Mouse (Mus musculus): ENCODE data around the gene Sf3a3. TPM values are rescaled to one million over a fixed set of nuclear protein-coding genes. Genes with fewer than 3 reads are reported as not detected.

The Sf3a3 gene
- total RNA-seq, 2 experiments from 2014 or later: 26.2 to 32.5 TPM

DNA sequence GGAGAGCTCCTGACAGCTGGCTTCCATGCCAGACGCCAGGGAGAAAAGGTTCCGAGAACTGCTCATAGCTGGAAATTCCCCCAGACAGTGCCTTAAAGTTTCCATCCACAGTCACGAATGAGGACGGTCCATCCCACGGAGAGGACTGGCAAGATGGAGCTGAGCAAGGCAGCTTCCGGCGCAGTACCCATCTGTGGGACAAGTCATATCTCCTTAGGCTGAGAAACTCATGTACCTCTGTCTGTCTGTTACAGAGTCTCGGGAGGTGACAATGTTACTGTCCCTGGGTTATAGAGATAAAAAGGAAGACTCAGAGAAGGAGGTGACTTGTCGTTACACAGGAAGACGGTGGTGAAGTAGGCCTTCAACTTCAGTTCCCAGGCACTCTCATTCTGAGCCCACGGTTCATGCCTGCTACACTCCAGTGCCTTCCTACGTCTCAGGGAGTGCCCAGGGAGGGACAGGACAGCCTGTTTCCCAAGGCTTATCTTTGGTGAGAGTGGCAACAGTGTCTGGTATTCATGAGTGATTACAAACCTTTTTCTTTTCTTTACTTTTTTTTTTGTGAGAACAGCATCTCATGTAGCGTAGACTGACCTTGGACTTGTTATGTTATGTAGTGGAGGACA is 54.5 kb downstream of the Sf3a3 start:
- intact Hi-C loops (cut with DNase I): no loop called here
- no peak for DNase-seq

DNA sequence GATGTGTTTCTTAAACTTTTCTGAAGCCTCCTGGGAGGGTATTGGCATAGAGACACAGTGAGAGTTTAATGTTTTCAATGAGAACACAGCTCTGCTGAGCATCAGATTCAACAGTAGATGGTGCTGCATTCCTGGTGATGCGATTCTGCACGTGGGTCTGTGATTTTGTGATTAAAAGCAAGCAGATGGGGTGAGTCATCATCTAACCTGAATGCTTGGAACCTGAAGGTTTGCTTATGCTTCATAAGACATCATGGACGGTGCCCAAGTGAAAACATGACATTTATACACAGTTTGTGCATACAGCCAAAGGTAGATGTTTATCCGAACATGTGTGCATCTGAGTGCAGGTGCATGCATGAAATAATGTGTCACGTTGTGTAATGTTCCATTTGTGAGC is 56.0 kb downstream of the Sf3a3 start:
- intact Hi-C loops (cut with DNase I): no loop called here
- no peak for DNase-seq

GRCm38 (mm10) chr4:124772125-124772524 is 57.5 kb downstream of the Sf3a3 start:
- peak; percentile 27 to 41 for DNase-seq
- intact Hi-C loops (cut with DNase I): no loop called here

DNA sequence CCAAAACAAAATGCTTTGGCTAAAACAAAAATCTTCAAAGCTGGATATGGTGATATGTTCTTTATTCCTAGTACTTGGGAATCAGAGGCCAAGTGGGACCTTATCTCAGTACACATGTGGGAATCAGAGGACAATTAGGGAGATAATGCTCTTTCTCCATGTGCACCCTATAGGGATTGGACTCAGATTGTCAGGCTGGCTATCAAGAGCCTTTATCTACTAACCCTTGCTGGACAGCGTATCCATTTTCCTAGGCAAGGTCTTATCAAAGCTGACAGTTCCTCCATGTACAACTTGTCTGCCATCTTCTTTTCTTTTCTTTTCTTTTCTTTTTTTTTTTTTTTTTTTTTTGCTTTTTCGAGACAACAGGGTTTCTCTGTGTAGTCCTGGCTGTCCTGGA is 58.9 kb downstream of the Sf3a3 start:
- intact Hi-C loops (cut with DNase I): no loop called here
- no peak for DNase-seq

DNA sequence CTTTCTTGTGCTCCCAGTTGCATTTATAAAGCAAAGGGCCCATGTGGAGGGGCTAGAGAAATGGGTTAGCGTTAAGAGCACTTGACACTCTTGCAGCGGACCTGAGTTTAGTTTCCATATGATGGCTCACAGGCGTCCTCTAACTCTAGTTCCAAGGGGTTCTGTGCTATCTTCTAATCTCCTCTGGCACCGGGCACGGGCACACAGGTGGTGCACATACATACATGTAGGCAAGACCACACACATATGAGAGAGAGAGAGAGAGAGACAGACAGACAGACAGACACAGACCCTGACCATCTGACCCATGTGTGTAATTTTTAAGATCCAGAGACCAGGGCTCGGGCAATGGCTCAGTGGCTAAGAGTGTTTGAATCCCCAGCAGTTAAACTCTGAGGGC is 59.4 kb downstream of the Sf3a3 start:
- DNase-seq: no peak
- intact Hi-C loops (cut with DNase I): no loop called here

GRCm38 (mm10) chr4:124774429-124774828 is 59.9 kb downstream of the Sf3a3 start:
- DNase-seq: no peak
- intact Hi-C loops (cut with DNase I): no loop called here

- intact Hi-C loops (cut with DNase I): no loop called here
- DNase-seq: no peak
These were observed 66.8 kb downstream of the Sf3a3 start for GRCm38 (mm10) chr4:124781361-124781760.

Small RNA genes lying within 50 kb of the gene (microRNA-seq; reads per million reads assigned to microRNA genes)
- 0 reads per million in 2 experiments for gene Gm24721
- 0 reads per million in 2 experiments for gene Mir697
- gene Mir698: 0 reads per million in 2 experiments

Other genes starting within 250 kb of the Sf3a3 start
- gene 3100002H09Rik, start 104.0 kb upstream of the Sf3a3 start, total RNA-seq (2021): not detected
- under 1 TPM; 0.12 to 0.26 TPM for gene Pou3f1, start 58.0 kb upstream of the Sf3a3 start, total RNA-seq (2021)
- 10 to 100 TPM; 13.8 to 16.8 TPM for gene Utp11, start 21.2 kb upstream of the Sf3a3 start, total RNA-seq (2021)
- gene Fhl3, start 14.1 kb upstream of the Sf3a3 start, total RNA-seq (2021): 10 to 100 TPM; 15.7 to 19.6 TPM
- 10 to 100 TPM; 10.1 to 14.9 TPM for gene Inpp5b, start 27.1 kb downstream of the Sf3a3 start, total RNA-seq (2021)
- gene Mtf1, start 87.3 kb downstream of the Sf3a3 start, total RNA-seq (2021): 10 to 100 TPM; 17.4 to 17.6 TPM
- 10 to 100 TPM; 20.9 to 24.4 TPM for gene Yrdc, start 135.9 kb downstream of the Sf3a3 start, total RNA-seq (2021)
- gene 1110065P20Rik, start 136.4 kb downstream of the Sf3a3 start, total RNA-seq (2021): 10 to 100 TPM; 28.7 to 33.5 TPM
- under 1 TPM; 0.10 to 0.22 TPM for gene Maneal, start 147.4 kb downstream of the Sf3a3 start, total RNA-seq (2021)
- not detected for gene Epha10, start 166.1 kb downstream of the Sf3a3 start, total RNA-seq (2021)
- 10 to 100 TPM; 10.7 to 11.2 TPM for gene 9930104L06Rik, start 222.3 kb downstream of the Sf3a3 start, total RNA-seq (2021)
- 10 to 100 TPM; 15.4 to 16.6 TPM for gene Cdca8, start 224.5 kb downstream of the Sf3a3 start, total RNA-seq (2021)

All from heart, postnatal 10 days (tissue).